Mouse (Mus musculus) forebrain, embryonic 11.5 days (tissue): Measurements from ENCODE around the gene Ano1. TPM values are rescaled to one million over a fixed set of nuclear protein-coding genes. Genes with fewer than 3 reads are reported as not detected.

Experiments
- ATAC-seq: fragments of 200-750 bp; cut with Nextera tagmentation; replicated peaks from 2 replicates; pipeline ENCODE4 v1.8.0; 2017; ENCODE audit warnings: moderate TSS enrichment; ENCODE audit not compliant: low FRiP score
- DNase-seq: peaks from one replicate; pipeline ENCODE4 v3.0.0-alpha.2; 2017; ENCODE audit warnings: low spot score
- H3K27ac ChIP-seq: fragments of 300-500 bp; sonication (generic); 2 replicates; pipeline ENCODE4 v1.5.1; 2014; ENCODE audit warnings: low read depth, low read length
- H3K27me3 ChIP-seq: fragments of 300-500 bp; sonication (generic); 2 replicates; pipeline ENCODE4 v1.6.1; 2014; ENCODE audit warnings: mild to moderate bottlenecking, low read length, mixed read lengths; ENCODE audit not compliant: control insufficient read depth, insufficient read depth
- H3K36me3 ChIP-seq: fragments of 300-500 bp; sonication (generic); 2 replicates; pipeline ENCODE4 v1.6.1; 2014; ENCODE audit warnings: mild to moderate bottlenecking, low read length, moderate library complexity, mixed read lengths; ENCODE audit not compliant: control insufficient read depth, insufficient read depth
- H3K4me1 ChIP-seq: fragments of 300-500 bp; sonication (generic); replicated peaks from 2 replicates; pipeline ENCODE4 v1.6.1; 2014; ENCODE audit warnings: low read length, mixed read lengths; ENCODE audit not compliant: control insufficient read depth, insufficient read depth
- H3K4me2 ChIP-seq: fragments of 300-500 bp; sonication (generic); 2 replicates; pipeline ENCODE4 v1.6.1; 2014; ENCODE audit warnings: low read depth, mild to moderate bottlenecking, low read length, moderate library complexity, mixed read lengths; ENCODE audit not compliant: severe bottlenecking
- H3K4me3 ChIP-seq: fragments of 300-500 bp; sonication (generic); 2 replicates; pipeline ENCODE4 v1.5.1; 2014; ENCODE audit warnings: low read depth, low read length
- H3K9ac ChIP-seq: fragments of 300-500 bp; sonication (generic); 2 replicates; pipeline ENCODE4 v1.6.1; 2014; ENCODE audit warnings: low read length
- H3K9me3 ChIP-seq: fragments of 300-500 bp; sonication (generic); 2 replicates; pipeline ENCODE4 v1.6.1; 2016; ENCODE audit warnings: low read length, mixed read lengths; ENCODE audit not compliant: control insufficient read depth
- WGBS: fragments of 180-500 bp; shearing (Covaris S2); extraction: QIAGEN DNeasy Blood & Tissue Kit; methylation state at CpG from one replicate; pipeline ENCODE4 v1.1.7; 2014; 5-methylcytosine and 5-hydroxymethylcytosine counted together
- polyA plus RNA-seq: library from polyadenylated mRNA; unstranded; fragments of >200 nt; fragmentation: Nextera tagmentation; extraction: Ambion mirVana; gene quantifications from 2 replicates; pipeline ENCODE4 v1.2.1, GENCODE M21; 2014

Gene Ano1
- polyA plus RNA-seq, 1 experiment from 2014 or later: 22.9 TPM

DNA sequence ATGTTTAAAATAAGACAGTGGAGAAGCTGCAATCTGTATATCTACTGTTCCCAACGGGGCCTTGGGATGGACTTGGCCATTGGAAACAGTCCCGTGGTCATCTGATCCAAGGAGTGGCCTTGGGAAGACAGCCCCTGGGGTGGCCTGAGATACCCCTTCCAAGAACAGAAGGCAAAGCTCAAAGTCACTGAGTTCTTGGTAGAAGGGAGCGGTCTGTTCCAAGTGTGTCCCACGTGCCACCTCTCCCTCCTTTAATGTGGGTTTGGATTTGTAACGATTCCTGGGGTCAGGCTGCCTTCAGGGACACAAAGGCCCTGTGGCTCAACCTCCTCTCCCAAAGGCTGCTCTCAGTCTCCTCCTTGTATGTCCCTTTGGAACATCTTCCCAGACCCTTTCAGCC lies 7.9 kb downstream of the Ano1 start:
- H3K4me1 ChIP-seq: peaks cover 5% of the 10 kb centered on the region; the same call in 1 of the 2 replicates
- H3K4me3 ChIP-seq: no peak overlapping the region
- H3K9ac ChIP-seq: no peak overlapping the region
- ATAC-seq (no peak), DNase-seq (no peak)
- no peaks in the 10 kb centered on the region; the same call in 1 of the 2 replicates for H3K27me3 ChIP-seq
- H3K4me2 ChIP-seq: no peak overlapping the region
- no peaks in the 10 kb centered on the region for H3K9me3 ChIP-seq
- no peak overlapping the region for H3K27ac ChIP-seq
- no peaks in the 10 kb centered on the region for H3K36me3 ChIP-seq
- 80% methylated on average over 5 of the region's 5 CpGs for WGBS

DNA sequence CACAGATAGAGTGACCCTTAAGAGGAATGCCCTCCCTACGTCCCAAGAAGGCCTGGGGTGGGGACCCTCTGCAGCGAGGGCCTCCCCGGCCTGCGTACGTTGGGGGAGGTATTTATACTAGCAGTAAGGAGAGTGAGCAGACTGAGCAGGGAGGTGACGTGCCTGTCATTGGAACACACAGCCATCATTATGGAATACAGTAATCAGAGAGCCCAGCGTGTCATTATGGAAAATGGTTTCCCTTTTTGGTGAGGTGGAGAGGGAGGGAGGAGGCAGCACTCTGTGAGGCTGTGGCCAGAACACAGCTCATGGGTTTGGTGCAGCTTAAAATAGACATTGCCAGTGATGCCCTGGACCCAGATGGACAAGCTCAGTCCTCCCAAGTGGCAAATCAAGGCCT lies 11.1 kb downstream of the Ano1 start:
- Histone ChIP-seq H3K9me3 (no peaks in the 10 kb centered on the region), H3K36me3 (no peaks in the 10 kb centered on the region), H3K4me2 (no peak overlapping the region), H3K27me3 (peaks cover 2% of the 10 kb centered on the region; the same call in 1 of the 2 replicates), H3K4me3 (no peak overlapping the region), H3K9ac (no peak overlapping the region), H3K4me1 (peaks cover 6% of the 10 kb centered on the region; the same call in 1 of the 2 replicates), H3K27ac (no peak overlapping the region)
- no peak for ATAC-seq
- 65% methylated on average over 7 of the region's 7 CpGs for WGBS
- DNase-seq: no peak

DNA sequence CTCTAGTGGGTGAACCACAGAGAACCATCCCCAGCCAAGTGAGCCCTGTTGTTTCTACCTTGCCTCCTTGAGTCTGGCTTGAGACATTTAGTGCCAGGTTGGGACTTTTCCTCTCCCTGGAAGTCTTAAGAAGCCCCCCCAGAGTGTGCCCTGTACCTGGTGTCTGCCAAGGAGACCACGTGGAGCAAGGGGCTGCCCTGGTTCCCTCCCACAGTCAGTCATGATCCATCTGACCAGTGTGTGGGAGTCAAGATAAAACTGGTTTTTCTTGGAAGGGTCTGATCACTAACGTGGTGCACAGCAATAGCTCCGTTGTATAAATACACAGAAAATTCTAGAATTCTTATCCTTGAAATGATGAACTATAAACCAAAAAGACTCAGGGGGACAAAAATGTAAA lies 12.0 kb downstream of the Ano1 start:
- no peak overlapping the region for H3K27ac ChIP-seq
- peaks cover 6% of the 10 kb centered on the region; the same call in 1 of the 2 replicates for H3K4me1 ChIP-seq
- no peak overlapping the region for H3K9ac ChIP-seq
- no peaks in the 10 kb centered on the region for H3K9me3 ChIP-seq
- peaks cover 2% of the 10 kb centered on the region; the same call in 1 of the 2 replicates for H3K27me3 ChIP-seq
- H3K4me3 ChIP-seq: no peak overlapping the region
- no peaks in the 10 kb centered on the region for H3K36me3 ChIP-seq
- WGBS: 60% methylated on average over 3 of the region's 3 CpGs
- no peak overlapping the region for H3K4me2 ChIP-seq
- ATAC-seq (no peak; the same call in 1 of the 2 replicates), DNase-seq (no peak)

DNA sequence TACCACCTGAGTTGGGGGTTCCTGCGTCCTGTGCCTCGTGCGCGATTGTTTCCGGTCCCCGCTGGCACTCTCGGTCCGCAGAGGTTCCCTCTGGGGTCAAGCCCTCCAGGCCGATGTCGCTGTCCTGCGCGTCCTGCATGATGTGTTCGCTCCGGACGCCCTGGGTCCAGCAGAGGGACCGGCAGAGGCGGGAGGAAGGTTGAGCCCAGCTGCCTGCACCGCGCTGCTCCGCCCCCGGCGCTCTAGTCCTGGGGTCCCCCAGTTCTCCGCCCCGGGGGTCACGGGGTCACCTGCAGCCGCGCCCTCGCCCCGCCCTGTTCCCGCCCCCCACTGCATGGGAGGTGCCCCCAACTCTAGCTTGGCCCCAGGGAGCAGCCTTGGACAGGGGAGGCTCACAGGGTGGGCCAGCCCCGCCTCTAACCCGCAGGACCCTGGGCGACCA lies 13.4 kb downstream of the Ano1 start:
- no peaks in the 10 kb centered on the region for H3K36me3 ChIP-seq
- H3K4me1 ChIP-seq: peaks cover 6% of the 10 kb centered on the region; the same call in 1 of the 2 replicates
- under 1% methylated on average over 32 of the region's 33 CpGs for WGBS
- H3K4me2 ChIP-seq: peak overlapping the region; percentile 79
- H3K9ac ChIP-seq: peak overlapping the region; percentile 67
- H3K4me3 ChIP-seq: peak overlapping the region; percentile 45
- H3K9me3 ChIP-seq: no peaks in the 10 kb centered on the region
- H3K27ac ChIP-seq: no peak overlapping the region
- ATAC-seq: peak; percentile 59
- DNase-seq: peak; percentile 66
- peaks cover 2% of the 10 kb centered on the region; the same call in 1 of the 2 replicates for H3K27me3 ChIP-seq

DNA sequence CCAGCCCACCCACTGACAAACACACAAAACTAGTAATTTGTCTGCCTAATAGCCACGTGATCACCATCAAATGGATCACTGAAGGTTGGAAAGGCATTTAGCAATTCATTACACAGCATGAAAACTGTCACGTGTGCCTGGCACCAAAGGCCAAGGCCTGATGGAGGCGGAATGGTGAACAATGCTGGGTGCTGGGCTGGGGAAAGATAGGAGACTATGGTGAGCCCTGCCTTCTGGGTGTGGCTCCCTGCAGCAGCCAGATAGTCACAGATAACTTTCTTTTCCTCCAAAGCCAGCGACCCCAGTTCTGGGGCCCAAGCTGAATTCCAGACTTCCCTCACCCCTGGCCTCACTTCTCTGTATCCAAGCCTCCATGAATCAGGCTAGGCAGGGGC lies 19.9 kb downstream of the Ano1 start:
- Histone ChIP-seq H3K36me3 (no peaks in the 10 kb centered on the region), H3K27ac (no peak overlapping the region), H3K4me1 (no peaks in the 10 kb centered on the region), H3K27me3 (no peaks in the 10 kb centered on the region), H3K4me2 (no peak overlapping the region), H3K9ac (no peak overlapping the region), H3K9me3 (no peaks in the 10 kb centered on the region), H3K4me3 (no peak overlapping the region)
- WGBS: 43% methylated on average over 4 of the region's 4 CpGs
- ATAC-seq (no peak), DNase-seq (no peak)

DNA sequence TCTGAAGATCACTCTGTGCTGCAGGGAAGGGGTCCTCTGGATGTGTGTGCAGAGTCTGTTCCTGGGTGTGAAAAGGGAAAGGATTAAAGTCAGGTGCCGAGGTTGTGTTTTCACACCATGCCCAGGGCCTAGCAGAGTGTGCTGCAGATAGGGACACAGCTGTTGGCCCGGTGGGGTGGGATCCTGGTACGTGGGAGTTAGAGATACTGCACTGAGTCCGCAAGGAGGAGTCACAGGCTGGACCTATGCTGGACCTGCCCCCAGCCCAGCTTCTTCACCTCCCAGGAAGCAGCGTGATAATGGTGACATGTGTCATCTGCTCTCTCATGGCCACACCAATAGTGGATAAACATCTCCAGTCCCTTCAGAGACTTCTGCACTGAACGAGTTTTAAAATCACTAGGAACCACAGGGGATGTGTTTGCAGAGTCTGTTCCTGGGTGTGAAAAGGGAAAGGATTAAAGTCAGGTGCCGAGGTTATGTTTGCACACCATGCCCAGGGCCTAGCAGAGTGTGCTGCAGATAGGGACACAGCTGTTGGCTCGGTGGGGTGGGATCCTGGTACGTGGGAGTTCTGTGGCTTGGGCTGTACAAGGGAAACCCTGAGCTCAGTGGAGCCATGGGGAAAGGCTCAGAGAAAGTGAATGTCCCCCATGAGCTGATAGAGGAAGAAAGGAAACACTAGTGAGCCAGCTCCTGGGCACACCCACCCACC lies 20.4 kb downstream of the Ano1 start:
- no peaks in the 10 kb centered on the region for H3K36me3 ChIP-seq
- DNase-seq: no peak

DNA sequence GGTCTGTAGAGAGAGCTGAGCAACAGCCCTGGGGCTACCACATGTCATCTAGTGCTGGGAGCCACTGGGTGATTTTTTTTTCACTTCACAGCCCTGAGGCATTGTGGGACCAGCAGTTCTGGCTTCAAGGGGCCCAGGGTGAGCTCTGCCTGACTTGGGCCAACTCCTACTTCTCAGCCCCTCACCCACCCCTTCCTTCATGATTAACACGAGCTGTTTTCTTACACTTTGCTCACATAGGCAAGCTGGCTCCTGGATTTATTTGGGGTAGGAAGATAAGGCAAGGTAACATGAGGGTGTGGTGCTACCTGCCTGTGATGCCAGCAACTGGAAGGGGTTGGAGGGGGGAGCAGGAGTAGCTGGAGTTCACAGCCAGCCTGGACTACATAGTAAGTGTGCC lies 27.5 kb downstream of the Ano1 start:
- no peaks in the 10 kb centered on the region; the same call in 1 of the 2 replicates for H3K36me3 ChIP-seq
- no peak overlapping the region for H3K4me2 ChIP-seq
- H3K4me3 ChIP-seq: no peak overlapping the region
- H3K9ac ChIP-seq: no peak overlapping the region
- H3K27ac ChIP-seq: no peak overlapping the region
- ATAC-seq (no peak), DNase-seq (no peak)
- WGBS: 64% methylated on average over 1 of the region's 1 CpGs
- H3K9me3 ChIP-seq: no peaks in the 10 kb centered on the region
- no peaks in the 10 kb centered on the region for H3K27me3 ChIP-seq
- H3K4me1 ChIP-seq: no peaks in the 10 kb centered on the region

More for the DNA sequence above, 20.4 kb downstream of the Ano1 start:
- H3K27me3 ChIP-seq: no peaks in the 10 kb centered on the region
- H3K4me1 ChIP-seq: no peaks in the 10 kb centered on the region
- H3K4me3 ChIP-seq: no peak overlapping the region
- no peak overlapping the region for H3K4me2 ChIP-seq
- no peak overlapping the region for H3K9ac ChIP-seq
- ATAC-seq: peak; percentile 30; the same call in 1 of the 2 replicates
- H3K27ac ChIP-seq: no peak overlapping the region
- H3K9me3 ChIP-seq: no peaks in the 10 kb centered on the region
- 74% methylated on average over 9 of the region's 9 CpGs for WGBS

DNA sequence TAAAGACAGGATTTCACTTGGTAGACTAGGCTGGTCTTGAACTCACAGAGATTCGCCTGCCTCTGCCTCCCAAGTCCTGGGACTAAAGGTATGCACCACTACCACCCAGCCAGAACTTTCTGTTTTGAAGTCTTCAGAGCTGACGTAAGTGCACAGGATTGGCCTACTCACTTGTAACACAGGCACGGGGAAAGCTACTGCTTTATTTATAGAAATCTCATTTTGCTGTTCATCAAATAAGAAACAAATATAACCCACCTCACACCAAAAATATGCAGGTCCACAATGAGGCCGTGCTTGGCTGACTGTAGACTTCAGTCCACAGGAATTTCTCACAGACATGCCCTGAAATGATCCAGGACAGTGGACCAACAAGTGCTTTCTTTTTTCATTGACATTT lies 31.8 kb downstream of the Ano1 start:
- DNase-seq: no peak
- Histone ChIP-seq H3K27me3 (no peaks in the 10 kb centered on the region), H3K27ac (no peak overlapping the region), H3K4me3 (no peak overlapping the region), H3K4me1 (no peaks in the 10 kb centered on the region), H3K4me2 (no peak overlapping the region), H3K9me3 (no peaks in the 10 kb centered on the region), H3K36me3 (no peaks in the 10 kb centered on the region; the same call in 1 of the 2 replicates), H3K9ac (no peak overlapping the region)
- WGBS: 86% methylated on average over 4 of the region's 4 CpGs
- no peak for ATAC-seq

DNA sequence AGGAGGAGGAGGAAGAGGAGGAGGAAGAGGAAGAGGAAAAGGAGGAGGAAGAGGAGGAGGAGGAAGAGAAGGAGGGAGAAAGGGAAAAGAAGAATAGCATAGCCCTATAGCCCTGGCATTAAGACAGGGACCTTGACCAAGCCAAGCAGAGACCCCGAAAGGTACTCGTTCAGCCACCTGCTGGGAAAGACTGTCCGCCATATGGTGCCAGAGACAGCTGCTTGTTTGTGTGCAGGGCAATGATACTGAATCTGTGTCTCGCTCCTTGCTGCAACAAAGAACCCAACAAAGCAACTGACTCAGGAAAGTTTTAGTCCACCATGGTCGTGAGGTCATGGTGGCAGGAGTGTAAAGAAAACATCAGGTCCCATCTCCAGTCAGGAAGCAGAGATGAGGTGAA lies 34.0 kb downstream of the Ano1 start:
- Histone ChIP-seq H3K4me2 (no peak overlapping the region), H3K27ac (no peak overlapping the region), H3K27me3 (no peaks in the 10 kb centered on the region), H3K9me3 (no peaks in the 10 kb centered on the region), H3K4me3 (no peak overlapping the region), H3K9ac (no peak overlapping the region), H3K36me3 (no peaks in the 10 kb centered on the region), H3K4me1 (no peaks in the 10 kb centered on the region)
- DNase-seq: no peak
- ATAC-seq: no peak
- WGBS: 88% methylated on average over 5 of the region's 5 CpGs
